Mouse (Mus musculus) limb, embryonic 13.5 days (tissue): Measurements from ENCODE around the gene Mms19. TPM values are rescaled to one million over a fixed set of nuclear protein-coding genes. Genes with fewer than 3 reads are reported as not detected.
A peak's percentile ranks its signal among the peaks of the same experiment; 100 is the strongest.

Experiments
- ATAC-seq: fragments of 200-750 bp; cut with Nextera tagmentation; 2 replicates; pipeline ENCODE4 v1.8.0; 2017; ENCODE audit warnings: low read depth, moderate number of reproducible peaks, moderate TSS enrichment; ENCODE audit not compliant: low FRiP score
- H3K27ac ChIP-seq: fragments of 300-500 bp; sonication (generic); 2 replicates; pipeline ENCODE4 v1.5.1; 2015; ENCODE audit warnings: inconsistent platforms, mild to moderate bottlenecking, moderate library complexity
- H3K27me3 ChIP-seq: fragments of 300-500 bp; sonication (generic); 2 replicates; pipeline ENCODE4 v1.6.1; 2015; ENCODE audit warnings: mild to moderate bottlenecking, inconsistent platforms
- H3K36me3 ChIP-seq: fragments of 300-500 bp; sonication (generic); 2 replicates; pipeline ENCODE4 v1.6.1; 2015; ENCODE audit warnings: inconsistent platforms, mild to moderate bottlenecking, moderate library complexity
- H3K4me1 ChIP-seq: fragments of 300-500 bp; sonication (generic); 2 replicates; pipeline ENCODE4 v1.6.1; 2015; ENCODE audit warnings: inconsistent platforms
- H3K4me2 ChIP-seq: fragments of 300-500 bp; sonication (generic); replicated peaks from 2 replicates; pipeline ENCODE4 v1.6.1; 2015; ENCODE audit warnings: inconsistent platforms, mild to moderate bottlenecking, moderate library complexity
- H3K4me3 ChIP-seq: fragments of 300-500 bp; sonication (generic); 2 replicates; pipeline ENCODE4 v1.5.1; 2015; ENCODE audit warnings: moderate library complexity, mild to moderate bottlenecking, inconsistent platforms
- H3K9ac ChIP-seq: fragments of 300-500 bp; sonication (generic); 2 replicates; pipeline ENCODE4 v1.6.1; 2015; ENCODE audit warnings: mild to moderate bottlenecking, inconsistent platforms
- H3K9me3 ChIP-seq: fragments of 300-500 bp; sonication (generic); 2 replicates; pipeline ENCODE4 v1.6.1; 2016; ENCODE audit warnings: inconsistent platforms
- WGBS: fragments of 180-500 bp; shearing (Covaris S2); methylation state at CpG from one replicate; pipeline ENCODE4 v1.1.7; 2015; 5-methylcytosine and 5-hydroxymethylcytosine counted together
- polyA plus RNA-seq: library from polyadenylated mRNA; unstranded; fragments of >200 nt; fragmentation: Nextera tagmentation; extraction: Ambion mirVana; gene quantifications from 2 replicates; pipeline ENCODE4 v1.2.1, GENCODE M21; 2015

Mms19 gene
- polyA plus RNA-seq, 1 experiment from 2014 or later = 43.9 TPM

GRCm38 (mm10) chr19:41969618-41970017, 11.3 kb downstream of the Mms19 start:
- Histone ChIP-seq H3K27ac (no peak overlapping the region), H3K9me3 (no peaks in the 10 kb centered on the region), H3K4me1 (peaks cover 8% of the 10 kb centered on the region), H3K4me2 (no peak overlapping the region), H3K9ac (no peak overlapping the region), H3K36me3 (peaks cover 49% of the 10 kb centered on the region), H3K4me3 (no peak overlapping the region), H3K27me3 (no peaks in the 10 kb centered on the region)
- ATAC-seq = no peak
- WGBS = 98% methylated on average over 7 of the region's 7 CpGs

- Histone ChIP-seq H3K27ac (no peak overlapping the region), H3K36me3 (peaks cover 98% of the 10 kb centered on the region), H3K9me3 (no peaks in the 10 kb centered on the region), H3K27me3 (no peaks in the 10 kb centered on the region), H3K4me3 (no peak overlapping the region), H3K4me1 (no peaks in the 10 kb centered on the region), H3K9ac (no peak overlapping the region), H3K4me2 (no peak overlapping the region)
- 89% methylated on average over 3 of the region's 3 CpGs for WGBS
- no peak for ATAC-seq
Observed at GRCm38 (mm10) chr19:41953574-41953973, 27.4 kb downstream of the Mms19 start.

DNA sequence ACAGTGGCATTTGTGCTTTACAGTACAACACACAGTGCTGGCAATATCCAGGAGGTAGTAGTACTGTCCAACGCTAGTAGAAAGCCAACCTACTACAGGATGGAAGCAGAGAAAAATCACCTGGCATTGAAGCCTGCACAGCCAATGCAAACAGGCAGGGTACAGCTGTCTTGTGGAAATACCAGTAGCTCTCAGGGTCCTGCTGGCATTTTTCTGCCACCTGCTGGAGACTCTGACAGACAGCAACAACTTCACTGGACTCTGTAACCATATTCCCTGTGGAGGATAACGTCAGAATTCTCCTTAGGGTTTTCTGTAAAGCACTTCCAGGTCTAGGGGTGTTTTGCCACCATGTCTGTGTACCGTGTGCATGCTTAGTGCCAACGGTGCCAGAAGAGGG, 28.7 kb downstream of the Mms19 start:
- no peak overlapping the region for H3K4me3 ChIP-seq
- H3K27ac ChIP-seq = no peak overlapping the region
- peak; percentile 51; the same call in 1 of the 2 replicates for ATAC-seq
- 79% methylated on average over 4 of the region's 4 CpGs for WGBS
- no peak overlapping the region for H3K9ac ChIP-seq
- no peaks in the 10 kb centered on the region for H3K27me3 ChIP-seq
- H3K36me3 ChIP-seq = peaks cover 98% of the 10 kb centered on the region
- no peaks in the 10 kb centered on the region for H3K9me3 ChIP-seq
- H3K4me2 ChIP-seq = no peak overlapping the region
- H3K4me1 ChIP-seq = no peaks in the 10 kb centered on the region

DNA sequence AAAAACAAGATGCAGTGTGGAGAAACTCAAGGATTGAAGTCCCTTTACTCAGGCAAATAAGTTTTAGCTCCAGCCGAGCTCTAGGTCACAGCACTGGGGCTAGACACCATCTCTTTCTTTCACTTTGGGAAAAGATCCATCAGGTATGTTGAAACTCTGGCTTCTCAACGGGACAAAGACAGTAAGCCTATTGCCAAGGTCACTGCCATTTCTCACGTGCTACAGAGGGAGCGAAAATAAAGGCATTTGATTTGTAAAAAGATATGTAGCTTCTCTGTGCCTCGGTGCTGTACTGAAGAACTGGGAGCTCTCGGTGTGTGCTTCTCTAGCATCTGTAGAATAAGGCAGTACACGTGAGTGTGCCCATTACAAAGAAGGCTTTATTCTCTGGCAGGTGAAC, 37.1 kb downstream of the Mms19 start:
- H3K4me1 ChIP-seq = no peaks in the 10 kb centered on the region
- H3K27me3 ChIP-seq = no peaks in the 10 kb centered on the region
- peaks cover 96% of the 10 kb centered on the region for H3K36me3 ChIP-seq
- no peak overlapping the region for H3K27ac ChIP-seq
- H3K9me3 ChIP-seq = 0 out of 2 replicates have a peak, but pooled peaks cover 7% of the 10 kb centered on the region
- WGBS = 90% methylated on average over 7 of the region's 7 CpGs
- H3K9ac ChIP-seq = no peak overlapping the region
- ATAC-seq = no peak
- H3K4me3 ChIP-seq = no peak overlapping the region
- H3K4me2 ChIP-seq = no peak overlapping the region

DNA sequence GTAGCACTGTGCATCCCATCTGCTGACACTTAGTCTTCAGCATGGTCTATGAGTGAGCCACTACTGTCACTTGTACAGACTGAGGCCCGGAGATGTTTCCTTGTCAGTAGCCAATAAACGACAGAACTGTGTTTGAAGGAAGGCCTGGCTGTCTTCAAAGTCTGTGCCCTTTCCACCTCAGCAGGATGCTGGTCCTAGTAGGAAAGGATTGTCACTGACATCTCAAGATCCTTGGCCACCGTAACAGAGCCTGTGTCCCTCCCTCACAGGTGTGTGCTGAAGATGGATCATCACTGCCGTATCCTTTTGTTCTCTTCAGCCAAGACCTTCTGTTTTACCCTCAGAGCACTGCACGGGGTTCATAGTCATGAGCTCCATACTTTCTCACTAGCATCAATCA, 42.4 kb downstream of the Mms19 start:
- no peak overlapping the region for H3K9ac ChIP-seq
- H3K36me3 ChIP-seq = peaks cover 69% of the 10 kb centered on the region
- no peaks in the 10 kb centered on the region for H3K9me3 ChIP-seq
- WGBS = 90% methylated on average over 5 of the region's 5 CpGs
- no peak overlapping the region for H3K4me2 ChIP-seq
- no peak overlapping the region for H3K27ac ChIP-seq
- H3K4me3 ChIP-seq = no peak overlapping the region
- ATAC-seq = no peak
- H3K27me3 ChIP-seq = no peaks in the 10 kb centered on the region
- peaks cover 12% of the 10 kb centered on the region for H3K4me1 ChIP-seq

DNA sequence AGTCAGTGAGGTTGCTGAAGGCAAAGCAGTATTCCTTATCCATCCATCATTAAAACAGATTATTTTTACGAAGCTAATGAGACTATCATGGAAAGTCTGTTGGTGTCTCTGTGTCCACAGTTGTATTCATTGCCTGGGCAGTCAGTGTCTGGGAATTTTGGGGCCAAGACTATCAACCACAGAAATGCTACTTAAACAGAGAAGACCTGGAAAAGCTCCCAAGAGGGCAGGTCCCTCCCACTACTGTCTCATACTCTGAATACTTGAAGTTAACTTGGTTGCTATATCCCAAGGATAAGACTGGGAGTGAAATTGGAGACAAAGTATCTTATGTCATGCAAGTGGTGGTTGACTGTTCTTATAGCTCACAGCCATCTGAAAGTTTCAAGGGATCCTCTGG, 45.0 kb downstream of the Mms19 start:
- Histone ChIP-seq H3K27ac (no peak overlapping the region), H3K9me3 (no peaks in the 10 kb centered on the region), H3K9ac (no peak overlapping the region), H3K4me2 (no peak overlapping the region), H3K27me3 (no peaks in the 10 kb centered on the region), H3K4me3 (no peak overlapping the region), H3K4me1 (peaks cover 21% of the 10 kb centered on the region), H3K36me3 (peaks cover 46% of the 10 kb centered on the region)
- 96% methylated on average over 1 of the region's 1 CpGs for WGBS
- ATAC-seq = no peak

- Histone ChIP-seq H3K36me3 (peaks cover 43% of the 10 kb centered on the region), H3K27ac (no peak overlapping the region), H3K9me3 (no peaks in the 10 kb centered on the region), H3K4me3 (peak overlapping the region; percentile 87), H3K4me1 (peaks cover 21% of the 10 kb centered on the region), H3K9ac (peak overlapping the region; percentile 91), H3K27me3 (no peaks in the 10 kb centered on the region), H3K4me2 (peak overlapping the region; percentile 72)
- no peak for ATAC-seq
- 22% methylated on average over 6 of the region's 6 CpGs for WGBS
Observed at GRCm38 (mm10) chr19:41934124-41934523, 46.8 kb downstream of the Mms19 start.

DNA sequence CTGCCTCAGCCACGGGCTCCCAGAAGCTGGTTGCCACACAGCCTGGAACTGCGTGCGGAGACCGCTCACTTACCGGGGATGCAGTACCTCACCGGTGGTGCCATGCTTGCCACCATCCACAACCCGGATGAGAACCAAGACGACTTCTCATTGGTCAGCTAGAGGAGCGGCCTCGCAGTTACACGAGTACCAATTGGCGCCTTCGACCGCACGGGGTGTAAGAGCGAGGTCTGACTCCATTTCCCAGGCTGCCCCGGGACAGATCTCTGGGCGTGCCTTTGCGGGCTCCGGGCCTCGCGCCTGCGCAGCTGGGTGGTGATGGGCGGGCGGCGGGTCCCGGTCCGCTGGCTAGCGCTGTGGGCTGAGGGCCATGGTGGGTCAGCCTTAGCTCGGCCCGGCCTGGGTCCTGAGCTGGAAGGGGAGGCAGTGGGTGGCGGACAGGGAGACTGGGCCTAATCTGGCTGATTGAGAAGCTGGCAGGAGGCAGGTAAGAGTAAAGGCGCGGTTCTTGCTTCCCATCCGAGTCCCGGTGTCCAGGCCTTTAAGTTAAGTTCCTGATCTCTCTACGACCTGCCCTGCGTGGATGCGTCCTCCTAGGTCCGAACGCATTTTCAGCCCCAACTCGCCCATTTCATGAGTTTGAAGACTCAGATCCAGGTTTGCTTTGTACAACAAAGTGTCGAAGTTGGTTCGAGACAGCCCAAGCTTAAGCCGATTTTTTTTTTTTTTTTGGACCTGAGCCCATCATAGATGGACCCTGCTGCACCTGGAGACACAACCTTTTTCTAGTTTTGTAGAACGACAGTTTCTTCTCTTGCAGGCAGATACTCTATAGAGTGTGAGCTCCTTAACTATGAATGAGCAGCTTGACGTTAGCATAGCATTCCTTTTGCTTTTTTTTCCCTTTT, 47.5 kb downstream of the Mms19 start, which contains the start of the genes Exosc1 and Zdhhc16:
Gene Exosc1, minus strand, starts transcription at position 245 of the 908 bp plus-strand sequence.
Gene Zdhhc16, plus strand, starts transcription at position 302 of the 908 bp plus-strand sequence.
- under 1% methylated on average over 47 of the region's 47 CpGs for WGBS
- Histone ChIP-seq H3K27me3 (no peaks in the 10 kb centered on the region), H3K27ac (peak within 1 kb of the TSS; percentile 52; the same call in 1 of the 2 replicates), H3K9me3 (no peaks in the 10 kb centered on the region), H3K4me1 (peaks cover 21% of the 10 kb centered on the region), H3K36me3 (peaks cover 43% of the 10 kb centered on the region), H3K4me2 (peak within 1 kb of the TSS; percentile 72), H3K4me3 (peak within 1 kb of the TSS; percentile 87), H3K9ac (peak within 1 kb of the TSS; percentile 91)
- peak; percentile 100 for ATAC-seq

DNA sequence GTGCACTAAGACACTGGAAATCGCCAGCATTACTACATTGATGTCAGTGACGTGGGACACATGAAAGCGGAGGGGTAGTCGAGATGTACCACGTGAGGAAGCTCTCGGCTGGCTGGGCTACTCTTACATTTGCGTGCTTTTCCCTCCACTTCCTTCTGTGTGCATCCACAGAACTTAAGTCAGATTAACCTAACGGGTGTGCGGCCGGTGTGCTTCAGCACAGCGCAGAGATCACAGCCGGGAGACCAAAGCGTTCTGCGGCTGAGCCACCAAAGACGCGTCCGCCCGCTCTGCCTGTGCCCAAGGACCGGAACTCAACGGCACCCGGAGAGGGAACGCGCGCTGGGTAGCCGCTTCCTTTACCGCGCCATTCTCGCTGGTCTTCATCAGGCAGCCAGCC, 48.3 kb downstream of the Mms19 start:
- ATAC-seq = peak; percentile 28; the same call in 1 of the 2 replicates

DNA sequence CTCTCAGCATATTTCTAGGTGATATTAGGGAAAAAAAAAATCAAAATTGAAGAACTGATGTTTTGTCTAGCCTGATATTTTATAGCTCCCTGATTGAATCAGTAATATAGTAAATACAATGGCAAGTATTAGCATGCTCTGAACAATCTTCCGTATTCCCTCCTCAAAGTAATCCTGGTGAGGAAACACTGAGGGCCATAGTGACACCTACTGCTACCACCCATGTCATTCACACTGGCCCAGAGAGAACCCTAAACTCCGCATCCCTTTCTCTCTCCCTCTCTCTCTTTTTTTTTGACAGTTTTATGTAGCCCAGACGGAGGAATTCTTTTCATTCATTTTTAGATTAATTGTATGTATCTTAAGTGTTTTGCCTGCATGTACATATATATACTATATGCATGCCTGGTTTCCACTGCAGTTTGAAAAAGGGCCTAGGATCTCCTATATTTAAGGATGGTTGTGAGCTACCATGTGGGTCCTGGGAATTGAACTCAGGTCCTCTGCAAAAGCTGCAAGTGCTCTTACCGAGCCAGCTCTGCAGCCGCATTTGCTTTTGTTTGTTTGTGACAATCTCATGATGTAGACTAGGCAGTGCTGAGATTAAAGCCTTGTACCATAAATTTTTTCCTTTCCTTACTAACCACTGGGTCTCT, 60.4 kb downstream of the Mms19 start:
- Histone ChIP-seq H3K27ac (no peak overlapping the region), H3K4me1 (no peaks in the 10 kb centered on the region), H3K9me3 (no peaks in the 10 kb centered on the region), H3K9ac (no peak overlapping the region), H3K27me3 (no peaks in the 10 kb centered on the region), H3K36me3 (peaks cover 73% of the 10 kb centered on the region), H3K4me2 (no peak overlapping the region), H3K4me3 (no peak overlapping the region)
- ATAC-seq = no peak
- WGBS = 70% methylated on average over 5 of the region's 5 CpGs

More for the DNA sequence above, 48.3 kb downstream of the Mms19 start:
- H3K4me1 ChIP-seq = peaks cover 21% of the 10 kb centered on the region
- peak overlapping the region; percentile 85 for H3K9ac ChIP-seq
- no peaks in the 10 kb centered on the region for H3K27me3 ChIP-seq
- H3K27ac ChIP-seq = peak overlapping the region; percentile 52; the same call in 1 of the 2 replicates
- no peaks in the 10 kb centered on the region for H3K9me3 ChIP-seq
- under 1% methylated on average over 28 of the region's 28 CpGs for WGBS
- H3K4me3 ChIP-seq = peak overlapping the region; percentile 87
- peaks cover 42% of the 10 kb centered on the region for H3K36me3 ChIP-seq
- peak overlapping the region; percentile 72 for H3K4me2 ChIP-seq

- no peaks in the 10 kb centered on the region for H3K9me3 ChIP-seq
- H3K36me3 ChIP-seq = peaks cover 73% of the 10 kb centered on the region
- WGBS = 83% methylated on average over 4 of the region's 4 CpGs
- H3K4me3 ChIP-seq = no peak overlapping the region
- no peak overlapping the region for H3K4me2 ChIP-seq
- no peak overlapping the region for H3K27ac ChIP-seq
- no peaks in the 10 kb centered on the region for H3K27me3 ChIP-seq
- no peak overlapping the region for H3K9ac ChIP-seq
- H3K4me1 ChIP-seq = peaks cover 9% of the 10 kb centered on the region
- no peak for ATAC-seq
Observed at GRCm38 (mm10) chr19:41919471-41919870, 61.5 kb downstream of the Mms19 start.

GRCm38 (mm10) chr19:41916853-41917252, 64.1 kb downstream of the Mms19 start:
- ATAC-seq = no peak
- H3K27me3 ChIP-seq = no peaks in the 10 kb centered on the region
- H3K36me3 ChIP-seq = peaks cover 56% of the 10 kb centered on the region
- no peak overlapping the region for H3K4me3 ChIP-seq
- H3K9me3 ChIP-seq = no peaks in the 10 kb centered on the region
- no peak overlapping the region for H3K4me2 ChIP-seq
- H3K4me1 ChIP-seq = peaks cover 28% of the 10 kb centered on the region
- no peak overlapping the region for H3K9ac ChIP-seq
- no peak overlapping the region for H3K27ac ChIP-seq
- WGBS = 87% methylated on average over 4 of the region's 4 CpGs
